Mouse (Mus musculus) lung, postnatal 0 days (tissue): ENCODE results near the gene Itga7.

ENCODE experiments used
- CTCF ChIP-seq: IDR thresholded peaks from 2 replicates; pipeline ENCODE4 v1.5.1; 2016; ENCODE audit warnings: antibody characterized with exemption, mild to moderate bottlenecking
- EP300 ChIP-seq: IDR thresholded peaks from 2 replicates; pipeline ENCODE4 v1.6.1; 2016; ENCODE audit warnings: antibody characterized with exemption, mild to moderate bottlenecking, control low read depth

GRCm38 (mm10) chr10:128990994-128991393, 57.4 kb downstream of the Itga7 start:
- TF ChIP-seq CTCF, result no peak
- no peak for TF ChIP-seq EP300
